Mouse (Mus musculus) spleen, postnatal 14 days (tissue): Measurements from ENCODE around the gene Il33.

Source experiments
- DNase-seq, 2 experiments: peaks; one replicate each; pipeline ENCODE4 v3.0.0; 2021 to 2022; ENCODE audit warnings: low spot score in 2 of 2

Gene Il33

DNA sequence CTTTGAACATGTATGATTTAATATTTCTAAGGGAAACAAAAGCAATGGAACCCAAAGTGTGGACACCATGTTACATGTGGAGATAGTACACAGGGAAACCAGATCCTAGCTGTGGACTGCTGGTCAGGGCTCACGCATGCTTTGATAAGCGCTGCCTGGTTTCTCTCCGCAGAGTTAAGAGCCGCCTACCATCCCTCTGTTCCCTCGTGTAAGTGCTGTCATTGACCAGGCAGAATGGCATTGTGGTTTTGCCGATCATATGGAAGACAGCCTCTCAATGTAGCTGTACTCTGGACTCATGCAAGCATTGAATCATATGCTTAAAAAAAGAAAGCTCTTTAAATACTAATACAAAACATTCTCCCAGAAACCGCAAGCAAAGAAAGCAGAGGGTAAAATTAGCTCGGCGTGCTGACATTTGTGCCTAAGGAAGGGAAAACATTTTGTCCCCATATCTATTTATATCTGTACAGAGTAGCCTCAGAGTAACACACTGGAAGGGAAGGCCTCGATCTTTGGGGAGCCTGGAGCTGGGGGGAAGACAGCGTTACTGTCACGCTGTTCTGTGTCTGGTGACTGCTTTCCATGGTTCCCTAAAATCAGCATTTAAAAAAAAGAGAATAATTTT is 61.7 kb downstream of the Il33 start:
- no peak for DNase-seq

GRCm38 (mm10) chr19:30000406-30001365 is 75.8 kb downstream of the Il33 start:
- no peak for DNase-seq

DNA sequence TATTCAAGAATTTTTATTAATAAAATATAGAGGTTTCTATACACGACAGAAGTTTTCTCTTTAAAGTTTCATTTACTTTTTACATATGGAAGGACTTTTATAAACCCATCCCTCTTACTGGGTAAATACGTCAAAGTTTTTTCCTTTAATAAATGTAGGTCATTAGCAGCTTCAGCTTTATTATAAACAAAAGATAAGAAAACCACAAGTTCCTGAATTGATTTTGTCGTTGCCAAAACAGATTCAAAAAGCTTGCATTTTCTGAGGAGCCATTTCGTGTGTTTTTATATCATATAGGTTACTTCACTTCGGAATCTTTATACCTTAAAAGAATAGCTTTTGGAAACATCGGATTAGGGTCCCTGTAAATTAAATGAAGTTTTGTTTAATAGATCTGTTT is 76.6 kb downstream of the Il33 start:
- DNase-seq, result no peak

GRCm38 (mm10) chr19:30003621-30004020 is 78.7 kb downstream of the Il33 start, which contains the start of gene Trpd52l3:
TSS of gene Trpd52l3 (plus strand) at chr19:30003790.
- DNase-seq, result no peak

DNA sequence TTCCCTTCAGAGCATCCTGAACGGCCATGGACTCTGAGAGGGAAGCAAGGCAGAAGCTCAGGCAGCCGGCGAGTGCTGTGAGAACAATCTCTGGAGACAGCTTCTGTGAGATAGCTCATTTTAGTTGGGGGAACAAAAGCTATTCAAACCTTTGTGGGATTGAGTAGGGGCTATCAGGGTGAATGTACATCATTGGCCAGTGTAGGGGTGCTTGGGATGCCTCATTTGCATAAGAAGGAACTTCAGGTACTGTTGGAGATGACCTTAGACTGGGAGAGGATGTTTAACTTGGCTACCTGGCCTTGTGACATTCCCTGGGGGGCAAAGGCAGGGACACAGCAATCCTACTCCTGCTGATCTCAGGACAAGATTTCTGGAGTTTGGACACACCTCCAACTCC is 81.5 kb downstream of the Il33 start:
- no peak for DNase-seq
